Mouse (Mus musculus): ENCODE data around the gene Icosl.
A peak's percentile ranks its signal among the peaks of the same experiment; 100 is the strongest.
"Not testable (repeated sequence)": the region's sequence is repeated elsewhere in the genome, so short reads cannot be mapped to it uniquely, and the experiment has no call there.

Gene Icosl

GRCm38 (mm10) chr10:78091865-78092724, 23.0 kb downstream of the Icosl start:
- H3K36me3 ChIP-seq (ENCODE audit: insufficient read depth, low read length), result no peaks in the 10 kb centered on the region
- peaks cover 10% of the 10 kb centered on the region; the same call in 1 of the 2 replicates for H3K9me3 ChIP-seq (ENCODE audit: low read length)
- H3K4me1 ChIP-seq (replicated peaks; ENCODE audit: low read depth, low read length), result peaks cover 20% of the 10 kb centered on the region
- H3K4me3 ChIP-seq (replicated peaks; ENCODE audit: low read length), result no peak overlapping the region
- peaks cover 48% of the 10 kb centered on the region for H3K27me3 ChIP-seq (ENCODE audit: insufficient read depth, low read length)
- TF ChIP-seq POU5F1 (IDR thresholded peaks at IDR 0.05; ENCODE audit: borderline replicate concordance, low read length) (no peak), NANOG (IDR thresholded peaks at IDR 0.05; ENCODE audit: borderline replicate concordance, low read length) (no peak), CTCF (conservative IDR thresholded peaks at IDR 0.05; ENCODE audit: low read length) (no peak)

GRCm38 (mm10) chr10:78092725-78093029, 23.6 kb downstream of the Icosl start:
- Histone ChIP-seq H3K36me3 (ENCODE audit: insufficient read depth, low read length) (no peaks in the 10 kb centered on the region), H3K27me3 (ENCODE audit: insufficient read depth, low read length) (peaks cover 44% of the 10 kb centered on the region), H3K4me1 (replicated peaks; ENCODE audit: low read depth, low read length) (peaks cover 20% of the 10 kb centered on the region), H3K4me3 (replicated peaks; ENCODE audit: low read length) (no peak overlapping the region), H3K9me3 (ENCODE audit: low read length) (peaks cover 16% of the 10 kb centered on the region)
- TF ChIP-seq CTCF (conservative IDR thresholded peaks at IDR 0.05; ENCODE audit: low read length) (no peak), POU5F1 (IDR thresholded peaks at IDR 0.05; ENCODE audit: borderline replicate concordance, low read length) (no peak)

DNA sequence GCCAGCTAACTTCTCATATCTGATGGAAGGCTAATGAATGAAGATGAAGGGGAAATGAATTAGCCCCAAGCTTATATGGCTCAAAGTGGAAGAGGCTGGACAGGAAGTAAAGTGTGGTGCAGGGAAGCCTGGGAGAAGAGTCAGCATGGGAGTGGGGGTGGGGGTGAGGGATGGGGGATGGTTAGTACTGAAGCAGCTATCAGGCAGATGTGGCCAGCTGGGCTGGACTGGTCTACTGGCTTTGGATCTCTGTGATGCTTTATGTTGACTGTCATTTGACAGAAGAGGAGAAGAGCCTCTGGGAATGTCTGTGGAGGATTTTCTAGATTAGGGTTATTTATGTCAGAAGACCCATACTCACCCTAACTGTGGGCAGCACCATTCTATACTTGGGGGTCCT, 26.1 kb downstream of the Icosl start:
- no peaks in the 10 kb centered on the region for H3K36me3 ChIP-seq (ENCODE audit: insufficient read depth, low read length)
- H3K27me3 ChIP-seq (ENCODE audit: insufficient read depth, low read length), result peaks cover 59% of the 10 kb centered on the region
- TF ChIP-seq NANOG (IDR thresholded peaks at IDR 0.05; ENCODE audit: borderline replicate concordance, low read length), result no peak
- no peak for TF ChIP-seq CTCF (conservative IDR thresholded peaks at IDR 0.05; ENCODE audit: low read length)
- no peak for TF ChIP-seq POU5F1 (IDR thresholded peaks at IDR 0.05; ENCODE audit: borderline replicate concordance, low read length)
- peaks cover 39% of the 10 kb centered on the region for H3K9me3 ChIP-seq (ENCODE audit: low read length)
- H3K4me1 ChIP-seq (replicated peaks; ENCODE audit: low read depth, low read length), result peaks cover 17% of the 10 kb centered on the region
- no peak overlapping the region for H3K4me3 ChIP-seq (replicated peaks; ENCODE audit: low read length)

DNA sequence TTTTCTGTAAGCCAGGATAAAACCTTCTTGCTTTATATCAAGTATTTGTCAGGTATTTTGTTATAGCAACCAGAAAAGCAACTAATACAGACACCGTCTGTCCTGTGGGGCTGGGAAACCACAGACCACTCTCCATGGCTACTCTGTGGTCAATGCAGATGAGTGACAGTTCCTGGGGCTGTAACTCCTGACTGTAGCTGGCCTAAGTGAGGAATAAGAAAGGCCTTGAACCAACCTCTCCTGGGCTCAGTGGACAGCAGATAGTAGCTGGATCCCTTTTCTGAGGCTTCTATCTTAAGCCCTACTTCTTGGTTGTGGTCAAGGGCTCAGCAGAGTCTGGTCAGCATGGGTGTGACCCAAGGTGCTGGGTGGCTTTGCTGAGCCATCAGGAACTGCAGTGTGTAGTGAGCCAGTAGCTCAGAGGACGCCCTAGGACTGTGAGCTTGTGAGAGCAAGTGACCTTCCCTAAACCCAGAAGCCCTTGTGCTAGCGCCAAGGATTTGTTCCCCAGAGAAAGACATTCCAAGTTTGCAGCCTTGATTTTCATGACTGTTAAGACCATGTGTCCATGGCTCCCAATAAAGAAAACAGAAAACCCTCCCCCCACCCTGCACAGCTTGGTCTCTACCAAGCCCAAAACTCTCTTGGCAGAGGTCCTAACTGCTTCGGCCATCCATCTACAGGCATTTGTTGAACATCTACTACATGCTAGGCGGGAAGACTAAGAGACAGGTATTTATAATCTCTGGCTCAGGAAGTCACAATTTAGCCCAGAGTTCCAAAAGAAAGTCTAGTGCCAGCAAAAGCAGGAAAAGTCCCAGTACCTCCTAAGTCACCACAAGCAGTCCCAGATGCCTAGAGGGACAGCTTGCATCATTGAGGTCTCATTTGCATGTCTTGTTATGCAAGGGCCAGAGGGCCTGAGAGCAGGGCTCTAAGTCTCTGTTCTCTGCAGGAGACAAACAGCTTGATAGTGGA, 27.1 kb downstream of the Icosl start:
- H3K27me3 ChIP-seq (ENCODE audit: insufficient read depth, low read length), result peaks cover 53% of the 10 kb centered on the region
- peaks cover 43% of the 10 kb centered on the region for H3K9me3 ChIP-seq (ENCODE audit: low read length)
- no peaks in the 10 kb centered on the region for H3K36me3 ChIP-seq (ENCODE audit: insufficient read depth, low read length)
- peaks cover 13% of the 10 kb centered on the region for H3K4me1 ChIP-seq (replicated peaks; ENCODE audit: low read depth, low read length)
- TF ChIP-seq POU5F1 (IDR thresholded peaks at IDR 0.05; ENCODE audit: borderline replicate concordance, low read length), result peak; percentile 91; the same call in 1 of the 2 replicates
- no peak for TF ChIP-seq CTCF (conservative IDR thresholded peaks at IDR 0.05; ENCODE audit: low read length)
- 0 out of 2 replicates have a peak, but pooled peaks have one; percentile 9 for TF ChIP-seq NANOG (IDR thresholded peaks at IDR 0.05; ENCODE audit: borderline replicate concordance, low read length)
- H3K4me3 ChIP-seq (replicated peaks; ENCODE audit: low read length), result no peak overlapping the region

- not testable (repeated sequence) for H3K36me3 ChIP-seq (ENCODE audit: insufficient read depth, low read length); H3K4me3 ChIP-seq (replicated peaks; ENCODE audit: low read length)
- Histone ChIP-seq H3K27me3 (ENCODE audit: insufficient read depth, low read length) (peaks cover 36% of the 10 kb centered on the region), H3K4me1 (replicated peaks; ENCODE audit: low read depth, low read length) (peaks cover 16% of the 10 kb centered on the region), H3K9me3 (ENCODE audit: low read length) (peaks cover 43% of the 10 kb centered on the region)
These were observed 30.8 kb downstream of the Icosl start for GRCm38 (mm10) chr10:78099860-78100259.

DNA sequence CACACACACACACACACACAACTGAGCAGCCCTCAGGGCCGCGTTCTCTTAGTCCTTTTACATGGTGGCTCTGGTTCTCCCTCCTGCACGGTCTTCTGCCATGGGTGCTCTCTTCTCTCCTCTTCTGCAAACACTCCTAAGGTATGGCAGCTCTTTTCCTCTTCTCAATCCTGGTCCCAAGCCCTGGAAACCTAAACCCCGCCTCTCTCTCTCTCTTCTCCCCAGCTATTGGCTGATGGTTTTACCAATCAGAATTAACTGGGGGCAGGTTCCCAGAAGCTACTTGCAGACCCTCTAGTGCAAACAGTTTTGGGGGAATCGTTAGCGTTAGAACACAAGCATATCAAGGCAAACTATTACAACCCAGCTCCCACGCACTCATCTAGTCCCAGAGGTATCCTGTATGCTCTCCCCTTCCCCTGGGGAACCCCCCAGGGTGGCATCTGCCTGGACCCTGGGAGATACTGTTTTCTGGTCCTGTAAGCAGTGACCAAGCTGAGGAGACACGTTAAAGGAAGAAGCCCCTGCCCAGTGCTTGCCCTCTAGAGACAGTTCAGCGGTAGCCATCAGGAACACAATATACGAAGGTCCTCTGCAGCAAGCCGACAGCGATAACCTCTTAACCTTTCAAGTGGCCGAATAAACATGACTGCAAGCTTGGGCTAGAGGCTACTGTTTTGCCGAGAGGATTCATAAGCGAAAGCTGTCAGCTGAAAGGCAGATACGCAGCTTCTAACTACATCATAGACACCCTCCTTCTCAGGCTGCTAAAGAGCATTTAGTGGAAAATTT, 32.1 kb downstream of the Icosl start:
- H3K9me3 ChIP-seq (ENCODE audit: low read length), result peaks cover 37% of the 10 kb centered on the region
- no peaks in the 10 kb centered on the region for H3K36me3 ChIP-seq (ENCODE audit: insufficient read depth, low read length)
- H3K4me1 ChIP-seq (replicated peaks; ENCODE audit: low read depth, low read length), result peaks cover 14% of the 10 kb centered on the region
- H3K27me3 ChIP-seq (ENCODE audit: insufficient read depth, low read length), result peaks cover 30% of the 10 kb centered on the region
- H3K4me3 ChIP-seq (replicated peaks; ENCODE audit: low read length), result no peak overlapping the region
- TF ChIP-seq NANOG (IDR thresholded peaks at IDR 0.05; ENCODE audit: borderline replicate concordance, low read length) (no peak), POU5F1 (IDR thresholded peaks at IDR 0.05; ENCODE audit: borderline replicate concordance, low read length) (no peak), CTCF (conservative IDR thresholded peaks at IDR 0.05; ENCODE audit: low read length) (no peak)

- peaks cover 12% of the 10 kb centered on the region for H3K9me3 ChIP-seq (ENCODE audit: low read length)
- 0 out of 2 replicates have a peak, but pooled peaks cover 6% of the 10 kb centered on the region for H3K4me1 ChIP-seq (replicated peaks; ENCODE audit: low read depth, low read length)
- TF ChIP-seq NANOG (IDR thresholded peaks at IDR 0.05; ENCODE audit: borderline replicate concordance, low read length), result no peak
- TF ChIP-seq CTCF (conservative IDR thresholded peaks at IDR 0.05; ENCODE audit: low read length), result no peak
- TF ChIP-seq POU5F1 (IDR thresholded peaks at IDR 0.05; ENCODE audit: borderline replicate concordance, low read length), result no peak
- no peaks in the 10 kb centered on the region for H3K36me3 ChIP-seq (ENCODE audit: insufficient read depth, low read length)
- H3K4me3 ChIP-seq (replicated peaks; ENCODE audit: low read length), result no peak overlapping the region
- peaks cover 10% of the 10 kb centered on the region; the same call in 1 of the 2 replicates for H3K27me3 ChIP-seq (ENCODE audit: insufficient read depth, low read length)
These were observed 35.7 kb downstream of the Icosl start for GRCm38 (mm10) chr10:78104555-78105490.
